Mouse (Mus musculus): ENCODE measurements around the gene Zfp316.
A peak's percentile ranks its signal among the peaks of the same experiment; 100 is the strongest.

- TF ChIP-seq CTCF (conservative IDR thresholded peaks at IDR 0.05; ENCODE audit: low read length) (peak; percentile 97), NANOG (IDR thresholded peaks at IDR 0.05; ENCODE audit: borderline replicate concordance, low read length) (no peak)
Observed at GRCm38 (mm10) chr5:143299686-143300085, 29.9 kb upstream of the Zfp316 start.

All from E14TG2a.4 (cell line).